Mouse (Mus musculus) T-cell, adult 2 months (primary cell): Measurements from ENCODE around the gene Gm49387.
"Not testable (repeated sequence)": the region's sequence is repeated elsewhere in the genome, so short reads cannot be mapped to it uniquely, and the experiment has no call there.

Experiments used
- DNase-seq: peaks from one replicate; pipeline ENCODE4 v3.0.0; 2022; ENCODE audit warnings: low spot score

Gene Gm49387

GRCm38 (mm10) chr14:31630677-31631076 is 10.0 kb downstream of the Gm49387 start:
- DNase-seq = no peak

DNA sequence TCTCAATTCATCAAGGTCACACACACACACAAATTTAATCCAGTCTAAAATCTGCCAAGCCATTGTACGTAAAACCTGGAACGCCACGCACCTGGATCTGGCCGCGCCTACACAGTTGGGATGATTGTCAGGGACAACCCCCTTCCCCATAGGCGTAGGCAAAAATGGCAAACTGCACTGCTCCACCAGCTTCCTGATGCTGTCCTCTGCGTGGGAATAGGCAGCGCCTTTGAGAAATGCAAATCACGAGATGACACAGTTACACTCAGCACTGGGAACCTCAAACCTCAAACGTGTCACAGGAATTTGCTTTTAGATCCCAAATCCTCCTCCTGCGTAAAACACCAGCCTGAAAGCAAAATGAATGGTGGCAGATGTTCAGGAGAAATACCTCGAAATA is 17.9 kb downstream of the Gm49387 start:
- no peak for DNase-seq

GRCm38 (mm10) chr14:31620591-31621223 is 20.0 kb downstream of the Gm49387 start:
- DNase-seq = no peak

- DNase-seq = no peak
Observed at GRCm38 (mm10) chr14:31617997-31618396, 22.7 kb downstream of the Gm49387 start.

- DNase-seq = no peak
Observed at GRCm38 (mm10) chr14:31617204-31617603, 23.5 kb downstream of the Gm49387 start.

DNA sequence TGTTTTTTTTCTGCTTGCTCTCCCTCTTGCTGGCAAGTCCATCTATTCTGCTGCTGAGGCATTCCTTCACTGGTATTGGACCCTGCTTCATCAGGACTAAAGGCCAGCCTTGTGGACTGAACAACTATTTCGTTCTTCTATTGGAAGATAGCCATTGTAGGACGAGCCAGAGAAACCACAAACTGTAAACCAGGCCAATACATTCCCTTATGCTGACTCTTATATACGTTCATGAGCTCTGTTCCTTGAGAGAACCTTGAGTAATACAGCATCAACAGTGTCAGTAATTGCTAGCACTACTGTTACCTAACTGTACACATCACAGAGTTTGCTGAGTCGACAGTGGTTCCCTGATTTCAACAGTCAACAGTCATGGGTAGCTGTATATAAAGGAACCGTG is 27.0 kb downstream of the Gm49387 start:
- no peak for DNase-seq

- DNase-seq = no peak
Observed at GRCm38 (mm10) chr14:31611986-31612385, 28.7 kb downstream of the Gm49387 start.

- DNase-seq = no peak
Observed at GRCm38 (mm10) chr14:31605514-31605913, 35.2 kb downstream of the Gm49387 start.

- no peak for DNase-seq
Observed at GRCm38 (mm10) chr14:31604916-31605315, 35.8 kb downstream of the Gm49387 start.

DNA sequence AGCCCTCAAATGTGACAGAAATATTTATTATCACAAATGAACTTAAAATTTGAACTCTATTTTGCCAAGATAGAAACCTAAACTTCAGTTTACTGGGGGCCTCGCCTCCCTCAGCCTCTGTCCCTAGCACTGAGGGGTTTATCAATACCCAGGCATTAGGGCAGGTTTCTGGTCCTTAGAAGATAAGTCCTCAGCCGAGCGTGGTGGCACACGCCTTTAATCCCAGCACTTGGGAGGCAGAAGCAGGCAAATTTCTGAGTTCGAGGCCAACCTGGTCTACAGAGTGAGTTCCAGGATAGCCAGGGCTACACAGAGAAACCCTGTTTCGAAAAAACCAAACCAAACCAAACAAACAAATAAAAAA is 38.1 kb downstream of the Gm49387 start:
- DNase-seq = not testable (repeated sequence)

- no peak for DNase-seq
Observed at GRCm38 (mm10) chr14:31601908-31602615, 38.6 kb downstream of the Gm49387 start.

DNA sequence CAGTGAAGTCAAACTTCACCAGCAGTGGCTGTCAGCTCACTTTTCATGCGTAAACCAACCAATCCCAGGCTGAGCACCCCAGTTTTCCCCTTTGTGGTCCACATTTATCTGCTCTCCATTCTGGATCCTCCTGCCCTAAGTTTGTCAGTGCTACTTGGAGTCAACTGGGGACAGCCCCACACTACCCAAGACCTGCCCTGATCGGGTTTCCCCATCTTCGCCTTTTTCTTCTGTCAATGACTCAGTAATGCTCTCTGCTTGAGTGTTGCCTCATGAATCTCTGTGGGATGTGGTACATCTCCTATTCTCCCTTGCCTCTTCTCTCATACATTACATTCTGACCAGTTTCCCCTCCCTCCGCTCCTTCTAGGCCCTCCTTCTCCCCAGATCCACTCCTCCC is 43.2 kb downstream of the Gm49387 start:
- no peak for DNase-seq

DNA sequence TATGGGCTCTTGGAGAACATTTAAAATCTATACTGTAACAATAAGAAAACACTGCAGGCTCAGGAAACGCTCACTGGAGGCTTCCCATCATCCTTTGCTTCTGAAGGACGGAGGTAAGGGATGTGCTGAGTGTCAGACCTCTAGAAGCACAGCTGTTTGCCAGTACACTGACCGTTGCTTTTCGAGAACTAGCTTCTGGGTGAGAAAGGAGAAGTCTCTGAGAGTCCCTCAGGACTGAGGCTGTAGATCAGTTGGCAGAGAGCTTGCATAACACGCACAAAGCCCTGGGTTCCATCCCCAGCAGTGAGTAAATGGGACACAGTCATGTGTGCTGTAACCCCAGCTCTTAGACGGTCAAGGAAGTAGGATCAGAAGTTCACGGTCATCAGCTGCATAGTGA is 44.3 kb downstream of the Gm49387 start:
- no peak for DNase-seq

- no peak for DNase-seq
Observed at GRCm38 (mm10) chr14:31594693-31595092, 46.0 kb downstream of the Gm49387 start.

GRCm38 (mm10) chr14:31593036-31593435 is 47.6 kb downstream of the Gm49387 start:
- no peak for DNase-seq

DNA sequence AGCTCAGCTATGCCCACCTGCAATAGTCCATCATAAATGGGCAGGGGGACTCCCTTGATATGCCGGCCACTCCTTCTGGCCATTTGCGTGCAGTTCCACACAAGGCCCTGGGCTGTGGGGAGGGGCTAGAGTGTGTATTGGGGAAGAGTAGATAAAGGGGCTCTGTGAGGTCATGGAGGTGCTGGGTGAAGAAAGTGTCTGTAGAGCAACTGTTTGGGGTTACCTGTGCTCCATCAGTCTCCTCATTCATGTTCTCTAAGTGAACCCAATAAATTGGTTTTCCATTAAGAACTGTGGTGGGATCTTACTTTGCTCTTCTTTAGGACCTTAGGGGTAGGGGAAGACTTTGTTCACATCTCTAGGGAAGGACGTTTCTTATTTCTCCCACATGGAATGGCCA is 49.4 kb downstream of the Gm49387 start, which contains the start of gene Colq:
TSS of gene Colq (minus strand) at position 101 of the 400 bp plus-strand sequence.
- no peak for DNase-seq

GRCm38 (mm10) chr14:31586451-31586850 is 54.2 kb downstream of the Gm49387 start:
- no peak for DNase-seq

DNA sequence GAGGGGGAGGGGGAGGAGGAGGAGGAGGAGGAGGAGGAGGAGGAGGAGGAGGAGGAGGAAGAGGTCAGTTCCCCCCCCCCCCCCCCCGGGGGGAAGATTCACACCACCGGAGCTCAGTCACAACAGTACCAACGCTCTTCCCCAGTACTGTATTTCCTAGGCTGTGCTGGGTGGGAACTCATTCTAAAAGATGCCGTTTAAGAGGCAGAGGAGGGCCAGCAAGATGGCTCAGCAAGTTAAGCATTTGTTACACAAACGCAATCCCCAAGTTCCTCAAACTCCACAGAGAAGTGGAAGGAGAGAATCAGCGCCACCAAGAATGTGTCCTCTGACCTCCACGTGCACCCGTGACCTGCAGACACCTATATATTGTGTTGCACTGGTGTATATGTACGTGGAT is 57.6 kb downstream of the Gm49387 start:
- no peak for DNase-seq

- no peak for DNase-seq
Observed at GRCm38 (mm10) chr14:31577966-31578735, 62.5 kb downstream of the Gm49387 start.

DNA sequence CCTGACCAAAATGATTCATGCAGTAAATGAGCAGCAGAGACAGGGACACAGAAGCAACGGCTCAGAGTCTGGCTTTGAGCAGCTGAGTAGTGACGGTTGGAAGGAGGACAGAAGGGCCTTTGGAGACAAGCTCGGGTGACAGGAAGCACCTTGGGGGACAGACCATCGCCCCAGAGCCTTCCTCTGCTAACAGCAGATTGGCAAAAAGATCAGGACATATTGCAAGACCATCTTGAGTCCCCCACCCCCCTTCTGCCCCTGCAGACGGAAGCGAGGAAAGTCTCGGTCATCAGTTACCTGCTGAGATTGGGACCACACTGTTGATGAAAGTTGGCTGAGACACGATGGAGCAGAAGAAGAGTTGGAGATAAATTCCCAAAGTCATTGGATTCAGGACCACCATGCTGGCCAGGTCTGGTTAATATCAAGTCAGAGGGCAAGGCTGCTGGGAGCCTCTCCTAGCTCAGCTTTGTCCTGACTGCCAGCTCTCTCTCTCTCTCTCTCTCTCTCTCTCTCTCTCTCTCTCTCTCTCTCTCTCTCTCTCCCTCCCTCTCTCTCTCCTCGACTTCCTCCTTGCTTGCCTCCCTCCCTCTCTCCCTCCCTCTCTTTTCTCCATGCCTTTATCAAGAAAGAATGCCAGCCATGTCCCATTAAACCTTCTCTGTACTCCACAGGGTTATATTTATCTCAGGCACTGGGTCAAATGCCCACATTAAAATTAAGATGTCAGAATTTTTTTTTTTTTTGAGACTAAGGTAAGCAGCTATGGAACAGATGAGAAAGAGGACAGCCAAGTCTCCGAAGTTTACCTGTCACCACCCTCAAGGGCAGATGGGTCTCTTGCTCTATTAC is 63.6 kb downstream of the Gm49387 start:
- no peak for DNase-seq

DNA sequence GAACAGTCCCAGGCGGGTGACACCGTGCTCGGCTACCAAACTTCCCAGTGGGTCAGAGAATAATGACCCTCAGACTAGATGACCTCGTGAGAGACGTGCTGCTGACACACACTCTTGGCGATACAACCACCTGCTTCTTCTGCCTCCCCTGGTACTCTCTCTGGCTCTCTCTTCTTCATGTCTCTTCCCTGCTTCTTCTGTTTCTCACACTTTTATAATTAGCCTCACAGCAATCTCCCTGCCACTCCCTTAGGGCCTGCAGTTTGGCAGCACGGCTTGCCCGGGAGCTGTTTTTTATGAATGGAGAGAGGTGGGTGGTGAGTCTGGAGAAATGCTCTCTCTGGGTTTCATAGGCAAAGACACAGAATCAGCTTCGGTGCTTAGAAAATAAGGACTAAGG is 64.8 kb downstream of the Gm49387 start:
- DNase-seq = no peak
